Mouse (Mus musculus): ENCODE measurements around the gene Olfr1293-ps.

Olfr1293-ps gene

DNA sequence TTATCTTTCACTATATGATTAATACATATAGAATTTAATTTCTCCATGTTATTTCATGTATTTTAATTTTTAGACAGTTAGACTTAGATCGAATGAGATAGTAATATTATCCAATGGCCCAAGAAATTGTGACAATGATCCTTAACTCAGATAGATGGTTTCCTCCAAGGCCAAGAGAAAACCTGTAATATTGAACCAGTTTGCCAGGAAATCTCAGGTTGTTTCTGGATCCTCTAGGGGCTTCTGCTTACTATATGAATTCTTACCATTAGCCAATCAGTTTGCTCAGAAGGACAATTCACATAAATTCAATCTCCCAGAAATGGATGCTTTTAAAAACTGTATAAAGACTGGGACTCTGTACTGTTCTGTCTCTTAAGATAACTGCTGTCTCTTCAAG lies at the start of gene Olfr1293-ps:
Olfr1293-ps (plus strand) TSS at position 301 of the 400 bp plus-strand sequence.
- Histone ChIP-seq H3K4me1 (replicated peaks; ENCODE audit: low read depth, low read length) (no peaks in the 10 kb centered on the region), H3K36me3 (ENCODE audit: insufficient read depth, low read length) (no peaks in the 10 kb centered on the region), H3K9me3 (ENCODE audit: low read length) (peaks cover 14% of the 10 kb centered on the region), H3K4me3 (replicated peaks; ENCODE audit: low read length) (no peak within 1 kb of the TSS), H3K27me3 (ENCODE audit: insufficient read depth, low read length) (no peaks in the 10 kb centered on the region)
- TF ChIP-seq NANOG (IDR thresholded peaks at IDR 0.05; ENCODE audit: borderline replicate concordance, low read length): no peak
- no peak for TF ChIP-seq POU5F1 (IDR thresholded peaks at IDR 0.05; ENCODE audit: borderline replicate concordance, low read length)
- TF ChIP-seq CTCF (conservative IDR thresholded peaks at IDR 0.05; ENCODE audit: low read length): no peak

DNA sequence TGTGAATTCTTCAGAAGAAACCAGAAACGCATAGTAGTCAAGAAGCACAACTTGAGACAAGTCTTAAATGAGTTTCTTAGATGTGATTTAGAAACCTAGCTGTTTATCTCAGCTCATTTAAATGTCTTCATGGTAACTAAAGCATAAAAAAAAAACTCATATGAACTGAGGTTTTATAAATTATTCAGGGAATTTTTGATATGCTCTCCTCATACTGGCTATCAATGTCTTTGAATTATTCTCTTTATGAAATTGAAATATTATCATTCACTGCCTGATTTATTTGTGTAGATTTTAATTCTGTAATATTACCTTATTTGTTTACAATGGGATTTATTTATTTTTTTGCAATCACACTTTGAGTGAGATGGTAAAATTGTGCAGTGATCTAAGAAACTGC lies 44.5 kb upstream of the Olfr1293-ps start, which contains the start of gene Olfr1289:
Olfr1289 (plus strand) TSS at position 301 of the 400 bp plus-strand sequence.
- no peaks in the 10 kb centered on the region for H3K36me3 ChIP-seq (ENCODE audit: insufficient read depth, low read length)
- H3K9me3 ChIP-seq (ENCODE audit: low read length): no peaks in the 10 kb centered on the region
- H3K4me1 ChIP-seq (replicated peaks; ENCODE audit: low read depth, low read length): no peaks in the 10 kb centered on the region
- no peaks in the 10 kb centered on the region for H3K27me3 ChIP-seq (ENCODE audit: insufficient read depth, low read length)
- no peak for TF ChIP-seq POU5F1 (IDR thresholded peaks at IDR 0.05; ENCODE audit: borderline replicate concordance, low read length)
- H3K4me3 ChIP-seq (replicated peaks; ENCODE audit: low read length): no peak within 1 kb of the TSS

DNA sequence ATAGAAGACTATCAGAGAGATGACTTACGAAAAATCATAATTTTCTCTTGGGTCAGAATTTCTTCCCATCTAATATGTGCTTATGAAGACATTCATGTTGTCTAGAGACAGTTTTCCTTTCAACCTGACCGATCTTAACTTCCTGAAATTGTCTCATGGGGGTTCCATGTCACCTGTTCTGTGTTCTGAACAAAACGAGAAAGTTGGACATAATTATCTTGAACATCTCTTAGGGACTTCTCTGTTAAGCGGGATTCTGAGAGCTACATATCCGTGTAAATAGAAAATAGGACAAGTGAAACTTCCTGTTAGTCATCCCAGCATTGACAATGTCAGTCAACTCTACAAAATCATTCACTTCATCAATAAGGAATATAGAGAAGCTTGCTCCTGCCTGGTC lies 31.3 kb upstream of the Olfr1293-ps start, which contains the start of gene Olfr1290:
Olfr1290 (minus strand) TSS at position 101 of the 400 bp plus-strand sequence.
- Histone ChIP-seq H3K27me3 (ENCODE audit: insufficient read depth, low read length) (no peaks in the 10 kb centered on the region), H3K4me1 (replicated peaks; ENCODE audit: low read depth, low read length) (no peaks in the 10 kb centered on the region), H3K9me3 (ENCODE audit: low read length) (no peaks in the 10 kb centered on the region), H3K36me3 (ENCODE audit: insufficient read depth, low read length) (no peaks in the 10 kb centered on the region), H3K4me3 (replicated peaks; ENCODE audit: low read length) (no peak within 1 kb of the TSS)
- TF ChIP-seq POU5F1 (IDR thresholded peaks at IDR 0.05; ENCODE audit: borderline replicate concordance, low read length) (no peak), CTCF (conservative IDR thresholded peaks at IDR 0.05; ENCODE audit: low read length) (no peak), NANOG (IDR thresholded peaks at IDR 0.05; ENCODE audit: borderline replicate concordance, low read length) (no peak)

DNA sequence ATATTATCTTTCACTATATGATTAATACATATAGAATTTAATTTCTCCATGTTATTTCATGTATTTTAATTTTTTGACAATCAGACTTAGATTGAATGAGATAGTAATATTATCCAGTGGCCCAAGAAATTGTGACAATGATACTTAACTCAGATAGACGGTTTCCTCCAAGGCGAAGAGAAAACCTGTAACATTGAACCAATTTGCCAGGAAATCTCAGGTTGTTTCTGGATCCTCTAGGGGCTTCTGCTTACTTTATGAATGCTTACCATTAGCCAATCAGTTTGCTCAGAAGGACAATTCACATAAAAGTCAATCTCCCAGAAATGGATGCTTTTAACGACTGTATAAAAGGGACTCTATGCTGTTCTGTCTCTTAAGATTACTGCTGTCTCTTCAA lies 28.1 kb upstream of the Olfr1293-ps start, which contains the start of gene Olfr1291-ps1:
Olfr1291-ps1 (plus strand) TSS at position 301 of the 400 bp plus-strand sequence.
- no peaks in the 10 kb centered on the region for H3K4me1 ChIP-seq (replicated peaks; ENCODE audit: low read depth, low read length)
- no peak for TF ChIP-seq POU5F1 (IDR thresholded peaks at IDR 0.05; ENCODE audit: borderline replicate concordance, low read length)
- TF ChIP-seq CTCF (conservative IDR thresholded peaks at IDR 0.05; ENCODE audit: low read length): no peak
- TF ChIP-seq NANOG (IDR thresholded peaks at IDR 0.05; ENCODE audit: borderline replicate concordance, low read length): no peak
- H3K36me3 ChIP-seq (ENCODE audit: insufficient read depth, low read length): no peaks in the 10 kb centered on the region
- no peaks in the 10 kb centered on the region for H3K27me3 ChIP-seq (ENCODE audit: insufficient read depth, low read length)
- H3K9me3 ChIP-seq (ENCODE audit: low read length): no peaks in the 10 kb centered on the region
- H3K4me3 ChIP-seq (replicated peaks; ENCODE audit: low read length): no peak within 1 kb of the TSS

DNA sequence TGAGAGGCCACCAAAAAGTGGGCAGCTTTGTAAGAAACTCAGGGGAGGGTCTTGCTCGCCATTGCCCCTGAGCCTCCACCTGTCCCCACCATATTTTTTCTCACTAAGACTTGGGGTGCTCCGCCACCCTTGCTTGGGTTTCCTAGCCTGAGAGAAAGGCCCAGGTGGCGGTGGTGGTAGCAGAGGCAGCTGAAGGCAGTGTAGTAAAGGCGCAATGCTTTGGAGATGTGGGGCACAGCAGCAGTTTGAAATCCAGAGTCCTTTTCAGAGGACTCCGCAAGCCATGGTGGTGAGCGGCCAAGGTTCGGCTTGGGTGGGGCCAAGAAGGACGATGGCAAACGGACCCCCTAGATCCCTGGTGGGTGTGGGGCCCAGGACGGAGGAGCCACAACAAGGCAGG lies 7.6 kb upstream of the Olfr1293-ps start:
- H3K27me3 ChIP-seq (ENCODE audit: insufficient read depth, low read length): no peaks in the 10 kb centered on the region
- H3K36me3 ChIP-seq (ENCODE audit: insufficient read depth, low read length): no peaks in the 10 kb centered on the region
- TF ChIP-seq NANOG (IDR thresholded peaks at IDR 0.05; ENCODE audit: borderline replicate concordance, low read length): no peak
- H3K4me1 ChIP-seq (replicated peaks; ENCODE audit: low read depth, low read length): peaks cover 3% of the 10 kb centered on the region; the same call in 1 of the 2 replicates
- peaks cover 23% of the 10 kb centered on the region for H3K9me3 ChIP-seq (ENCODE audit: low read length)
- 0 out of 2 replicates have a peak overlapping the region, but pooled peaks have one; percentile 35 for H3K4me3 ChIP-seq (replicated peaks; ENCODE audit: low read length)

DNA sequence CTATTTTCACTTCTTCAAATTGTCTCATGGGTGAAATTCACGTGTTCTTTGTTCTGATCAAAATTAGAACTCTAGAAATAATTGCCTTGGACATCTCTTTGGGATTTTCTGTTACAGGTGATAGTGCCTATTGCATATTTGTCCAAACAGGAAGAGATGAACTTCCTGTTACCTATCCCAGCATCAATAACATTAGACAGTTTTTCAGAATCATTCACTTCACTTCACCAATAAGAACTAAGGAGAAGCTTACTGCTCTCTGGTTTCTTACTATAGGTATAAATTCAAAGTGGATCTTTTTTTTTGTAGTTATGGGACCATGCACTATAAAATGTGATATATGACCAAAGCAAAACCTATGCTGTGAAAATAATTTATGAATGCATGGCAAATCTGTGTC lies 15.2 kb downstream of the Olfr1293-ps start, which contains the start of gene Olfr1294:
Olfr1294 (minus strand) TSS at position 101 of the 400 bp plus-strand sequence.
- peaks cover 4% of the 10 kb centered on the region for H3K9me3 ChIP-seq (ENCODE audit: low read length)
- H3K4me3 ChIP-seq (replicated peaks; ENCODE audit: low read length): no peak within 1 kb of the TSS
- TF ChIP-seq CTCF (conservative IDR thresholded peaks at IDR 0.05; ENCODE audit: low read length) (no peak), NANOG (IDR thresholded peaks at IDR 0.05; ENCODE audit: borderline replicate concordance, low read length) (no peak), POU5F1 (IDR thresholded peaks at IDR 0.05; ENCODE audit: borderline replicate concordance, low read length) (no peak)
- H3K27me3 ChIP-seq (ENCODE audit: insufficient read depth, low read length): no peaks in the 10 kb centered on the region
- H3K36me3 ChIP-seq (ENCODE audit: insufficient read depth, low read length): no peaks in the 10 kb centered on the region
- H3K4me1 ChIP-seq (replicated peaks; ENCODE audit: low read depth, low read length): no peaks in the 10 kb centered on the region

DNA sequence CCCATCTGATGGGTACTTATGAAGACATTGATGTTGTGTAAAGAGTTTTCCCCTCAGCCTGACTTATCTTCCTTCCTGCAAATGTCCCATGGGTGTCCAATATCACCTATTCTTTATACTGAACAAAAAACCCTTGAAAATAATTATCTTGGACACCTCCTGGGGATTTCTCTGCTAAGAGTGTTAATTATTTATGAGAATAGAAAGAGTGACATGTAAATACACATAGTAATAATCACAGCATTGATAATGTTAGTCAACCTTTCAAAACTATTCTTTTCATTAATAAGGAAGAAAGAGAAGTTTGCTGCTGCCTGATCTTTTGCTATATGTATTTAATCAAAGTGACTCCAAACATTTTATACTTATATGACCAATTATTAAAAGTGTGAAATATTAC lies 44.6 kb downstream of the Olfr1293-ps start, which contains the start of gene Olfr1295:
Olfr1295 (minus strand) TSS at position 101 of the 400 bp plus-strand sequence.
- Histone ChIP-seq H3K9me3 (ENCODE audit: low read length) (no peaks in the 10 kb centered on the region), H3K36me3 (ENCODE audit: insufficient read depth, low read length) (no peaks in the 10 kb centered on the region), H3K4me1 (replicated peaks; ENCODE audit: low read depth, low read length) (no peaks in the 10 kb centered on the region), H3K27me3 (ENCODE audit: insufficient read depth, low read length) (no peaks in the 10 kb centered on the region), H3K4me3 (replicated peaks; ENCODE audit: low read length) (no peak within 1 kb of the TSS)
- TF ChIP-seq POU5F1 (IDR thresholded peaks at IDR 0.05; ENCODE audit: borderline replicate concordance, low read length) (no peak), NANOG (IDR thresholded peaks at IDR 0.05; ENCODE audit: borderline replicate concordance, low read length) (no peak), CTCF (conservative IDR thresholded peaks at IDR 0.05; ENCODE audit: low read length) (no peak)
